Mouse (Mus musculus): Measurements from ENCODE around the gene Sar1b. TPM values are rescaled to one million over a fixed set of nuclear protein-coding genes. Genes with fewer than 3 reads are reported as not detected.
"Not testable (repeated sequence)": the region's sequence is repeated elsewhere in the genome, so short reads cannot be mapped to it uniquely, and the experiment has no call there.

Sar1b gene
- polyA plus RNA-seq, 1 experiment from 2014 or later: 113 TPM

GRCm38 (mm10) chr11:51755621-51756311 is 7.7 kb upstream of the Sar1b start:
- WGBS: 2% methylated on average over 46 of the region's 46 CpGs
- peaks cover 2% of the 10 kb centered on the region; the same call in 1 of the 2 replicates for H3K4me1 ChIP-seq (replicated peaks; ENCODE audit: control insufficient read depth, insufficient read depth, low read length)
- H3K27me3 ChIP-seq (ENCODE audit: control insufficient read depth, insufficient read depth, low read length): no peaks in the 10 kb centered on the region
- H3K36me3 ChIP-seq (ENCODE audit: control insufficient read depth, insufficient read depth, low read length): no peaks in the 10 kb centered on the region
- peak overlapping the region; percentile 12; the same call in 1 of the 2 replicates for H3K27ac ChIP-seq (ENCODE audit: low read depth, low read length)
- peak; percentile 85; the same call in 1 of the 2 replicates for ATAC-seq (replicated peaks; ENCODE audit: low FRiP score)
- peak overlapping the region; percentile 81 for H3K4me2 ChIP-seq (ENCODE audit: low read depth, low read length, severe bottlenecking)
- DNase-seq (ENCODE audit: low spot score): no peak
- peak overlapping the region; percentile 95 for H3K9ac ChIP-seq (ENCODE audit: low read length)
- no peaks in the 10 kb centered on the region for H3K9me3 ChIP-seq (ENCODE audit: control insufficient read depth, low read length)
- H3K4me3 ChIP-seq (ENCODE audit: low read depth, low read length): peak overlapping the region; percentile 93

GRCm38 (mm10) chr11:51756352-51756771 is 7.1 kb upstream of the Sar1b start:
- peak overlapping the region; percentile 95 for H3K9ac ChIP-seq (ENCODE audit: low read length)
- H3K27me3 ChIP-seq (ENCODE audit: control insufficient read depth, insufficient read depth, low read length): no peaks in the 10 kb centered on the region
- H3K27ac ChIP-seq (ENCODE audit: low read depth, low read length): no peak overlapping the region; the same call in 1 of the 2 replicates
- ATAC-seq (replicated peaks; ENCODE audit: low FRiP score) (peak; percentile 98), DNase-seq (ENCODE audit: low spot score) (peak; percentile 94)
- peaks cover 2% of the 10 kb centered on the region; the same call in 1 of the 2 replicates for H3K4me1 ChIP-seq (replicated peaks; ENCODE audit: control insufficient read depth, insufficient read depth, low read length)
- H3K36me3 ChIP-seq (ENCODE audit: control insufficient read depth, insufficient read depth, low read length): no peaks in the 10 kb centered on the region
- H3K9me3 ChIP-seq (ENCODE audit: control insufficient read depth, low read length): no peaks in the 10 kb centered on the region
- under 1% methylated on average over 41 of the region's 41 CpGs for WGBS
- H3K4me2 ChIP-seq (ENCODE audit: low read depth, low read length, severe bottlenecking): peak overlapping the region; percentile 81
- H3K4me3 ChIP-seq (ENCODE audit: low read depth, low read length): peak overlapping the region; percentile 93

GRCm38 (mm10) chr11:51757023-51757422 is 6.5 kb upstream of the Sar1b start:
- no peak for ATAC-seq (replicated peaks; ENCODE audit: low FRiP score)
- 75% methylated on average over 11 of the region's 11 CpGs for WGBS
- H3K27ac ChIP-seq (ENCODE audit: low read depth, low read length): no peak overlapping the region

GRCm38 (mm10) chr11:51757625-51758024 is 5.9 kb upstream of the Sar1b start:
- Histone ChIP-seq H3K27ac (ENCODE audit: low read depth, low read length) (no peak overlapping the region), H3K9ac (ENCODE audit: low read length) (no peak overlapping the region), H3K4me1 (replicated peaks; ENCODE audit: control insufficient read depth, insufficient read depth, low read length) (peaks cover 2% of the 10 kb centered on the region; the same call in 1 of the 2 replicates), H3K9me3 (ENCODE audit: control insufficient read depth, low read length) (no peaks in the 10 kb centered on the region), H3K4me2 (ENCODE audit: low read depth, low read length, severe bottlenecking) (no peak overlapping the region), H3K36me3 (ENCODE audit: control insufficient read depth, insufficient read depth, low read length) (no peaks in the 10 kb centered on the region), H3K27me3 (ENCODE audit: control insufficient read depth, insufficient read depth, low read length) (no peaks in the 10 kb centered on the region), H3K4me3 (ENCODE audit: low read depth, low read length) (no peak overlapping the region)
- DNase-seq (ENCODE audit: low spot score): no peak
- ATAC-seq (replicated peaks; ENCODE audit: low FRiP score): no peak
- WGBS: 91% methylated on average over 5 of the region's 5 CpGs

More at GRCm38 (mm10) chr11:51757023-51757422, 6.5 kb upstream of the Sar1b start:
- Histone ChIP-seq H3K27me3 (ENCODE audit: control insufficient read depth, insufficient read depth, low read length) (no peaks in the 10 kb centered on the region), H3K36me3 (ENCODE audit: control insufficient read depth, insufficient read depth, low read length) (no peaks in the 10 kb centered on the region), H3K4me2 (ENCODE audit: low read depth, low read length, severe bottlenecking) (peak overlapping the region; percentile 81), H3K4me3 (ENCODE audit: low read depth, low read length) (peak overlapping the region; percentile 93), H3K9ac (ENCODE audit: low read length) (peak overlapping the region; percentile 95), H3K4me1 (replicated peaks; ENCODE audit: control insufficient read depth, insufficient read depth, low read length) (peaks cover 2% of the 10 kb centered on the region; the same call in 1 of the 2 replicates), H3K9me3 (ENCODE audit: control insufficient read depth, low read length) (no peaks in the 10 kb centered on the region)
- no peak for DNase-seq (ENCODE audit: low spot score)

- not testable (repeated sequence) for H3K36me3 ChIP-seq (ENCODE audit: control insufficient read depth, insufficient read depth, low read length); H3K4me1 ChIP-seq (replicated peaks; ENCODE audit: control insufficient read depth, insufficient read depth, low read length); H3K27me3 ChIP-seq (ENCODE audit: control insufficient read depth, insufficient read depth, low read length); ATAC-seq (replicated peaks; ENCODE audit: low FRiP score); DNase-seq (ENCODE audit: low spot score); H3K4me3 ChIP-seq (ENCODE audit: low read depth, low read length); H3K27ac ChIP-seq (ENCODE audit: low read depth, low read length); H3K9me3 ChIP-seq (ENCODE audit: control insufficient read depth, low read length); H3K9ac ChIP-seq (ENCODE audit: low read length); H3K4me2 ChIP-seq (ENCODE audit: low read depth, low read length, severe bottlenecking)
- 87% methylated on average over 5 of the region's 5 CpGs for WGBS
Measured at GRCm38 (mm10) chr11:51758207-51758606, 5.3 kb upstream of the Sar1b start.

GRCm38 (mm10) chr11:51759251-51759650 is 4.2 kb upstream of the Sar1b start:
- Histone ChIP-seq H3K36me3 (ENCODE audit: control insufficient read depth, insufficient read depth, low read length) (no peaks in the 10 kb centered on the region), H3K9ac (ENCODE audit: low read length) (no peak overlapping the region), H3K9me3 (ENCODE audit: control insufficient read depth, low read length) (no peaks in the 10 kb centered on the region), H3K4me1 (replicated peaks; ENCODE audit: control insufficient read depth, insufficient read depth, low read length) (peaks cover 3% of the 10 kb centered on the region; the same call in 1 of the 2 replicates), H3K27ac (ENCODE audit: low read depth, low read length) (no peak overlapping the region), H3K27me3 (ENCODE audit: control insufficient read depth, insufficient read depth, low read length) (no peaks in the 10 kb centered on the region), H3K4me3 (ENCODE audit: low read depth, low read length) (no peak overlapping the region), H3K4me2 (ENCODE audit: low read depth, low read length, severe bottlenecking) (no peak overlapping the region)
- ATAC-seq (replicated peaks; ENCODE audit: low FRiP score): no peak
- WGBS: 86% methylated on average over 2 of the region's 2 CpGs
- DNase-seq (ENCODE audit: low spot score): no peak

GRCm38 (mm10) chr11:51759941-51760657 is 3.4 kb upstream of the Sar1b start:
- DNase-seq (ENCODE audit: low spot score) (no peak), ATAC-seq (replicated peaks; ENCODE audit: low FRiP score) (no peak)
- no peak overlapping the region for H3K9ac ChIP-seq (ENCODE audit: low read length)
- H3K4me1 ChIP-seq (replicated peaks; ENCODE audit: control insufficient read depth, insufficient read depth, low read length): peaks cover 5% of the 10 kb centered on the region; the same call in 1 of the 2 replicates
- no peak overlapping the region for H3K4me2 ChIP-seq (ENCODE audit: low read depth, low read length, severe bottlenecking)
- H3K36me3 ChIP-seq (ENCODE audit: control insufficient read depth, insufficient read depth, low read length): no peaks in the 10 kb centered on the region
- 88% methylated on average over 6 of the region's 6 CpGs for WGBS
- no peaks in the 10 kb centered on the region for H3K27me3 ChIP-seq (ENCODE audit: control insufficient read depth, insufficient read depth, low read length)
- H3K4me3 ChIP-seq (ENCODE audit: low read depth, low read length): no peak overlapping the region
- no peak overlapping the region for H3K27ac ChIP-seq (ENCODE audit: low read depth, low read length)
- no peaks in the 10 kb centered on the region for H3K9me3 ChIP-seq (ENCODE audit: control insufficient read depth, low read length)

GRCm38 (mm10) chr11:51761241-51761640 is 2.2 kb upstream of the Sar1b start:
- no peak for DNase-seq (ENCODE audit: low spot score)
- 79% methylated on average over 5 of the region's 5 CpGs for WGBS
- Histone ChIP-seq H3K27ac (ENCODE audit: low read depth, low read length) (no peak overlapping the region), H3K4me1 (replicated peaks; ENCODE audit: control insufficient read depth, insufficient read depth, low read length) (peaks cover 5% of the 10 kb centered on the region; the same call in 1 of the 2 replicates), H3K27me3 (ENCODE audit: control insufficient read depth, insufficient read depth, low read length) (no peaks in the 10 kb centered on the region), H3K4me3 (ENCODE audit: low read depth, low read length) (no peak overlapping the region), H3K36me3 (ENCODE audit: control insufficient read depth, insufficient read depth, low read length) (no peaks in the 10 kb centered on the region), H3K9me3 (ENCODE audit: control insufficient read depth, low read length) (no peaks in the 10 kb centered on the region), H3K9ac (ENCODE audit: low read length) (no peak overlapping the region), H3K4me2 (ENCODE audit: low read depth, low read length, severe bottlenecking) (no peak overlapping the region)
- no peak for ATAC-seq (replicated peaks; ENCODE audit: low FRiP score)
